Mouse (Mus musculus) erythroblast, embryonic 14.5 days (primary cell): ENCODE measurements around the gene Trim6.

ENCODE experiments used
- GATA1 ChIP-seq: IDR thresholded peaks from 2 replicates; pipeline ENCODE4 v1.6.1; 2012; ENCODE audit warnings: low read length, inconsistent platforms, mixed read lengths
- TAL1 ChIP-seq: IDR thresholded peaks from 3 replicates; pipeline ENCODE4 v1.6.1; 2012; ENCODE audit warnings: low read length, inconsistent platforms, mixed read lengths

GRCm38 (mm10) chr7:104175085-104175484, 43.5 kb upstream of the Trim6 start:
- TF ChIP-seq TAL1, result no peak
- no peak for TF ChIP-seq GATA1
